Mouse (Mus musculus): Measurements from ENCODE around the gene Hspa8. TPM values are rescaled to one million over a fixed set of nuclear protein-coding genes. Genes with fewer than 3 reads are reported as not detected.
"Not testable (repeated sequence)": the region's sequence is repeated elsewhere in the genome, so short reads cannot be mapped to it uniquely, and the experiment has no call there.

The Hspa8 gene
- polyA plus RNA-seq, 1 experiment from 2014 or later = 1,787 TPM

DNA sequence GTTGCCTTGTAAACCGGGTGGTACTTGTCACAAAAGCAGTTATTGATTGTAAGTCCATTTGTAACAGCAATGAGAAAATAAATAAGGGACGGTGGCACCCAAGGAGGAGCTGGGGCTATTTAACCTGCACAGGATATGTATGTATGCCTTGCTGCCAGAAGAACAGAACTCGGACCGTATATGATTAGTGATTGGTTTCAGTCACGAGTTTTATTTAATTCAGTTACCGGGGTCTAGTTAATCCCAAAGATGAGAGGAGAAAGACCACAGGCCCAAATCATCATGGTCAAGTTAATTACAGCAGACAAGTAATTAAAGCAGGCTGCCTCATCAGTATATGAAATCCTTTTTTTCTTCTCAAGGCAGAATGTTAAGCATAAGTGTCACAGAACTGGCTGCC lies 15.3 kb upstream of the Hspa8 start:
- H3K4me3 ChIP-seq = no peak overlapping the region
- peaks cover 12% of the 10 kb centered on the region for H3K36me3 ChIP-seq
- no peaks in the 10 kb centered on the region for H3K9me3 ChIP-seq
- no peak overlapping the region for H3K4me2 ChIP-seq
- peaks cover 35% of the 10 kb centered on the region for H3K4me1 ChIP-seq
- no peaks in the 10 kb centered on the region for H3K27me3 ChIP-seq (replicated peaks)
- 77% methylated on average over 6 of the region's 6 CpGs for WGBS
- H3K27ac ChIP-seq (replicated peaks) = no peak overlapping the region
- ATAC-seq (ENCODE audit: extremely low read depth, insufficient number of reproducible peaks, low FRiP score, low TSS enrichment) = no peak
- H3K9ac ChIP-seq = no peak overlapping the region

DNA sequence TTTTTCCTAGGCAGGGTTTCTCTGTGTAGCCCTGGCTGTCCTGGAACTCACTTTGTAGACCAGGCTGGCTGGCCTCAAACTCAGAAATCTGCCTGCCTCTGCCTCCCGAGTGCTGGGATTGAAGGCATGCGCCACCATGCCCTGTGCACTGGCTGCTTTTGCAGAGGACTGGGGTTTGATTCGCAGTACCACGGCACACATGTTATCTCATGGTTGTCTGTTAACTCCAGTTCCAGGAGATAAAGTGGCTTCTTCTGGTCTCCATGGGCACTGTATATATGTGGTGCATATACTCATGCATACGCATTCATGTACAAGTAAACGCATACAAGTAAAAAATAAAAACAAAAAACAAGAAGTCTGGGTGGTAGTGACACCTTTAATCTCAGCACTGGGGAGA lies 14.0 kb upstream of the Hspa8 start:
- not testable (repeated sequence) for H3K9me3 ChIP-seq; H3K36me3 ChIP-seq; H3K27me3 ChIP-seq (replicated peaks); H3K4me3 ChIP-seq; ATAC-seq (ENCODE audit: extremely low read depth, insufficient number of reproducible peaks, low FRiP score, low TSS enrichment); H3K4me2 ChIP-seq; H3K27ac ChIP-seq (replicated peaks); H3K9ac ChIP-seq
- 84% methylated on average over 6 of the region's 6 CpGs for WGBS
- H3K4me1 ChIP-seq = peaks cover 24% of the 10 kb centered on the region

DNA sequence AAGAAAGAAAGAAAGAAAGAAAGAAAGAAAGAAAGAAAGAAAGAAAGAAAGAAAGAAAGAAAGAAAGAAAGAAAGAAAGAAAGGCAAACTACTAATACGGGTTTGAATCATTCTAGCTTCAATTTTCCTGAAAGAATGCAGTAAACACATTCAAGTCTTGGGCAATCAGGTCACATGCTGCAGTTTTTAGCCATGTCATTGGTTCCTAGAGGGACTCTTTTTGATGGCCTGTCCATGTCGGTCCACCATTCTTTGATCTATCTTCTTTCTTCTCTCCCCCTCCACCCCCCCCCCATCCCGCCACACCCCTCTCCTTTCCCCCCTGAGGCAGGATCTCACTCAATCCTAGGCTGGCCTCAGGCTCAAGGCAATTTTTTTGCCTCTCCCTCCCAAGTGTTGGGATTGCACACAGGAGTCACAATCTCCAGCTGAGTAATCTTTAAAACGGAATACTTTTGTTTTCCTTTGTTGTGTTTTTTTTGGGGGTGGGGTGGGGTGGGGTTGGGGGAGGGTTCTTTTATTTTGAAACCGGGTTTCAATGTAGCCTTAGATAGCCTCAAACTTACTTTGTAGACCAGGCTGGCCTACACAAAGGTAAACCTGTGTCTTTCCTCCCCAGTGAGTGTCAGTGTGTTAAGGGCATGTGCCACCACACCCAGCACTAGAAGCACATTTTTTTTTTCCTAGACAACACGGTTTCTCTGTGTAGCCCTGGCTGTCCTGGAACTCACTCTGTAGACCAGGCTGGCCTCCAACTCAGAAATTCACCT lies 8.7 kb upstream of the Hspa8 start:
- H3K4me1 ChIP-seq = peaks cover 21% of the 10 kb centered on the region
- no peak overlapping the region for H3K9ac ChIP-seq
- H3K36me3 ChIP-seq = no peaks in the 10 kb centered on the region
- 63% methylated on average over 6 of the region's 6 CpGs for WGBS
- no peak overlapping the region for H3K4me2 ChIP-seq
- no peaks in the 10 kb centered on the region for H3K9me3 ChIP-seq
- no peaks in the 10 kb centered on the region for H3K27me3 ChIP-seq (replicated peaks)
- H3K4me3 ChIP-seq = no peak overlapping the region
- no peak for ATAC-seq (ENCODE audit: extremely low read depth, insufficient number of reproducible peaks, low FRiP score, low TSS enrichment)
- no peak overlapping the region for H3K27ac ChIP-seq (replicated peaks)

DNA sequence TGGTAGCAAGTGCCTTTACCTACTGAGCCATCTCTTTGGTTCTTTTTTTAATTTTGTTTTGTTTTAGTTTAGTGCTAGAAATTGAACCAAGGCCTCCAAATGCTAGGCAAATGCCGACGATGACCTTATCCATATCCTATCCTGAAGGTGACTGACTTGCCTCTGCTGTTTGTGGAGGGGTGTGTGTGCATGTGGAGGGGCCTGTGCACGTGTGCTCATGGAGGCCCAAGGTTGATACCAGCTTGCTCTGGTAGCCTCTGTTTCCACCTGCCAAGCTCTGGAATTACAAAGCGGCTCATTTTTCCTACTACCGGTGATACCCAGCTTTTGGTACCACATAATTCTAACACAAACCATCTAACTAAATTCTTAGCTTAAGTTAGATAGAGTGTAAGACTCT lies 7.2 kb upstream of the Hspa8 start:
- Histone ChIP-seq H3K4me1 (peaks cover 31% of the 10 kb centered on the region), H3K36me3 (no peaks in the 10 kb centered on the region), H3K4me2 (no peak overlapping the region), H3K27ac (replicated peaks) (no peak overlapping the region), H3K4me3 (no peak overlapping the region), H3K27me3 (replicated peaks) (no peaks in the 10 kb centered on the region), H3K9ac (no peak overlapping the region), H3K9me3 (no peaks in the 10 kb centered on the region)
- WGBS = 87% methylated on average over 5 of the region's 5 CpGs
- no peak for ATAC-seq (ENCODE audit: extremely low read depth, insufficient number of reproducible peaks, low FRiP score, low TSS enrichment)

DNA sequence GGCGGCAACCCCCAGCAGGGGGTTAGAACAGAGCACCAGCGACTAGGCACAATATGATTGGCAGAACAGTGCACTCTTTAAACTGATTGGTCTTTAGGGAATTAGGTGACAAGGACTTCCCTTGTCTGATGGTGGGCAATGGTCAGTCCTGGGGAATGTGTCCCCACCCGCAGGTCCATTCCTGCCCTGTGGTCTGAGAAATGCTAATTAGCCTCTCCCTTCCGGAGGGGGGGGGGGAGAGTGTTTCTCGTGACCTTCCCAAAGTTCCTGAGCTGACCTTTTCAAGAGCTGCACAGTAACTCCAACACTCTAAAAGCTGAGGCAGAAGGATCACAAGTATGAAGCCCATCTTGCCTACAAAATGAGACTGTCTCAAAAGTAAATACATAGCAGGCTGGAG lies 6.5 kb upstream of the Hspa8 start:
- no peak overlapping the region for H3K9ac ChIP-seq
- no peak overlapping the region for H3K27ac ChIP-seq (replicated peaks)
- ATAC-seq (ENCODE audit: extremely low read depth, insufficient number of reproducible peaks, low FRiP score, low TSS enrichment) = no peak
- no peak overlapping the region for H3K4me3 ChIP-seq
- no peaks in the 10 kb centered on the region for H3K36me3 ChIP-seq
- 38% methylated on average over 5 of the region's 5 CpGs for WGBS
- peaks cover 37% of the 10 kb centered on the region for H3K4me1 ChIP-seq
- no peaks in the 10 kb centered on the region for H3K9me3 ChIP-seq
- no peaks in the 10 kb centered on the region for H3K27me3 ChIP-seq (replicated peaks)
- H3K4me2 ChIP-seq = no peak overlapping the region

DNA sequence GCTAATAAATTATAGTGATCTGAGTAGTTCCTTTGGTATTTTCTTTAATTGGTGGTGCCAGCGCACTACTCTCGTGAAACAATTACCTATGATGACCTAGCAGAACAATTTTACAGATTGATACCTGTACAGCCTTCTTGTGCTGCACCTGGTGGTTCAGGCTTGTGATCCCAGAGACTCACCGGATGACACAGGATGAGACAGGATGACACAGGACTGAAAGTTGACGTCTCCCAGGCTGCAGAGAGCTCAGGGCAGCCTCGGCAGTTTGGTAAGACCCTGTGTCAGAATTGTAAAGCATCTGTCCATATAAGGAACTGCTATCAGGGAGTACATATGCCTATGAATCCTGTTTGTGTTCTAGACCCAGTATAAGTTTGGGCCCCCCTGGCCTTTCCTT lies 5.9 kb upstream of the Hspa8 start:
- Histone ChIP-seq H3K27me3 (replicated peaks) (no peaks in the 10 kb centered on the region), H3K4me1 (peaks cover 43% of the 10 kb centered on the region), H3K9me3 (no peaks in the 10 kb centered on the region), H3K27ac (replicated peaks) (no peak overlapping the region), H3K4me2 (no peak overlapping the region), H3K9ac (no peak overlapping the region), H3K36me3 (no peaks in the 10 kb centered on the region), H3K4me3 (no peak overlapping the region)
- 57% methylated on average over 5 of the region's 5 CpGs for WGBS
- no peak for ATAC-seq (ENCODE audit: extremely low read depth, insufficient number of reproducible peaks, low FRiP score, low TSS enrichment)

DNA sequence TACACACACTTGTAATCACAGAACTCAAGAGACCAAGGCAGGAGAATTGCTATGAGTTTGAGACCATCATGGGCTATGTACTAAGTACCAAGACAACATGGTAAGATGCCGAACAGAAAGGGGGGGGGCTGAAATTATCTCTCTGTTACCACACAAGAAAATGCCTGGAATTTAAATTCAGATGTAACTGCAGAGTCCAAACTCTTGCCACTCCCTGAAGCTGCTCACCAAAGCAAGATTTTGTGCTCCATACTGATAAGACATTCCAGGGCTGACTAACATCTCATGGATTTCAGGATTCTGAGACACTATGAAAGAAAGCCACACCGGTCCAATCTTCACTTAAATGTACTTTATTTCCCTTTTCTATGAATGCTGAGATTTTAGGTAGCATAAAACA lies 5.2 kb upstream of the Hspa8 start:
- peak overlapping the region; percentile 70 for H3K27ac ChIP-seq (replicated peaks)
- 33% methylated on average over 2 of the region's 2 CpGs for WGBS
- H3K4me2 ChIP-seq = no peak overlapping the region
- no peak overlapping the region for H3K9ac ChIP-seq
- no peaks in the 10 kb centered on the region for H3K27me3 ChIP-seq (replicated peaks)
- H3K9me3 ChIP-seq = no peaks in the 10 kb centered on the region
- H3K4me3 ChIP-seq = no peak overlapping the region
- H3K36me3 ChIP-seq = no peaks in the 10 kb centered on the region
- no peak for ATAC-seq (ENCODE audit: extremely low read depth, insufficient number of reproducible peaks, low FRiP score, low TSS enrichment)
- peaks cover 43% of the 10 kb centered on the region for H3K4me1 ChIP-seq

DNA sequence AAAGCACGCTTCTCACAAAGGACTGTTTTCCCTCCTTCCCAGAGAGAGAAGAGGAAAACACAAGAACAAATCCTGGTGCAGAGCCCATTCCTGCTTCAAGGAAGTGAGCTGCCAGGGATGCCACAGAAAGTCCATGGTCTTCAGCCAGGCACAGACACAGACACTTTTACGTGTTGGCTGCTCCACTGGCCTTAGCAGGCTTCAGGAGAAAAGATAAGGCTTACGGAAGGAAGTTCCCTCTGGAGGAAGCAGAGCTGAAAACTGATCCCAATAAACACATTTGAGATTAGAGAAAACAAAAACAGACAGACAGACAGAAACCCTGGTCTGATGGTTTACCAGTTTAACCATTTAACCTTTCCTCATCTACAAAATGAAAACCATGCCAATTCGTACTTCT lies 4.7 kb upstream of the Hspa8 start:
- peaks cover 43% of the 10 kb centered on the region for H3K4me1 ChIP-seq
- no peak overlapping the region for H3K4me3 ChIP-seq
- no peaks in the 10 kb centered on the region for H3K9me3 ChIP-seq
- no peak overlapping the region for H3K9ac ChIP-seq
- no peak for ATAC-seq (ENCODE audit: extremely low read depth, insufficient number of reproducible peaks, low FRiP score, low TSS enrichment)
- H3K4me2 ChIP-seq = no peak overlapping the region
- no peaks in the 10 kb centered on the region for H3K27me3 ChIP-seq (replicated peaks)
- peak overlapping the region; percentile 70 for H3K27ac ChIP-seq (replicated peaks)
- WGBS = 31% methylated on average over 4 of the region's 4 CpGs
- no peaks in the 10 kb centered on the region for H3K36me3 ChIP-seq

DNA sequence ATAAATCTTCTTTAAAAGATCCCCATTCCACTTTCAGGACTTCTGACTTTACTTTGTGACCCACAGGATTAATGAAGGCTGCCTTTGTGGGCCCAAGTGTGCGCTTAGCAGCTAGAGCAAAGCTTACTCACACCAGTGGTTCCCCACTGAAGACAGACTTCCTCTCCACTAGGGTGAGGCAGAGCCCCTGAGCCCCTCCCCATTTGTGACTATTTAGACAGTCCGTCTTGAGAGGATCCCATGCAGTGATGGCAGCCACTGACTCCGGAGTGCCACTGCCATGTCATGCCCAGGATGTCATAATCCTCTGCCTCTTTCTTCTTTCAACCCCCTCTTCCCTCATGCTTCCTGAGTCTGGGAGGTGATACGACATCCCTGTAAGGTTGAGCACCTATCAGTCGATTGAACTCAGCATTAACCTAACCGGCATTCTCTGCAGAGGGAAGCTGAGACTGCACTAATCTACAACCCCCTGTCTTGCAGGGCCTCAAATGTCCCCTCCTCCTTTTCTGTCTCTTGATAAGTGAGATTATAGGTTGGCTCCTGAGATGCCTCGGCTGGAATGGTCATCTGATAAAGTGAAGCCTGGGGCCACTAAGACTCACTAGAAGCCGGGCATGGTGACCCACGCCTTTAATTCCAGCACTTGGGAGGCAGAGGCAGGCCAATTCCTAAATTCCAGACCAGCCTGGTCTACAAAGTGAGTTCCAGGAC lies 2.4 kb upstream of the Hspa8 start:
- WGBS = 53% methylated on average over 9 of the region's 9 CpGs
- 0 out of 2 replicates have a peak overlapping the region, but pooled peaks have one; percentile 90 for H3K9ac ChIP-seq

DNA sequence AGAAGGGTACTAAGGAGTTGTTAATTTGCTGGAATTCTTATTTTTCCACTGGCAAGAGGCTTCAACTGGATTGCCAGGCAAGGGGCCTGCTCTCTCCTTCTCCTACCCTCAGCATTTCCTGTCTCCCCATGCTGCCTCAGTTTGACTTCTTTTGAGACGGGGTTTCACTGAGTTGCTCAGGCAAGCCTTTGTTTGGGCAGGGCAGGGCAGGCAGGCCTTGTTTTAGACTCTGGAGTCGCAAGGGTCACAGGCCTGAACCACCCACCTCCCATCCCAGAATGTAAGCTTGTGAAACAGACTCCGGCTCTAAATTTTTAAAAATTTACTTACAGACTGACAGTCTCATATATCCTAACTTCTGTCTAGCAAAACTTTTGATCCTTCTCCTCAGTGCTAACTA lies 1.7 kb upstream of the Hspa8 start:
- Histone ChIP-seq H3K36me3 (peaks cover 21% of the 10 kb centered on the region), H3K27ac (replicated peaks) (peak overlapping the region; percentile 98), H3K9me3 (no peaks in the 10 kb centered on the region), H3K4me2 (peak overlapping the region; percentile 74), H3K9ac (peak overlapping the region; percentile 90), H3K27me3 (replicated peaks) (no peaks in the 10 kb centered on the region), H3K4me1 (peaks cover 52% of the 10 kb centered on the region), H3K4me3 (peak overlapping the region; percentile 100)
- no peak for ATAC-seq (ENCODE audit: extremely low read depth, insufficient number of reproducible peaks, low FRiP score, low TSS enrichment)
- 62% methylated on average over 3 of the region's 3 CpGs for WGBS

More for the DNA sequence above, 2.4 kb upstream of the Hspa8 start:
- Histone ChIP-seq H3K4me3 (no peak overlapping the region), H3K27ac (replicated peaks) (peak overlapping the region; percentile 98), H3K4me2 (no peak overlapping the region), H3K36me3 (peaks cover 14% of the 10 kb centered on the region), H3K27me3 (replicated peaks) (no peaks in the 10 kb centered on the region), H3K4me1 (peaks cover 47% of the 10 kb centered on the region), H3K9me3 (no peaks in the 10 kb centered on the region)
- no peak for ATAC-seq (ENCODE audit: extremely low read depth, insufficient number of reproducible peaks, low FRiP score, low TSS enrichment)

DNA sequence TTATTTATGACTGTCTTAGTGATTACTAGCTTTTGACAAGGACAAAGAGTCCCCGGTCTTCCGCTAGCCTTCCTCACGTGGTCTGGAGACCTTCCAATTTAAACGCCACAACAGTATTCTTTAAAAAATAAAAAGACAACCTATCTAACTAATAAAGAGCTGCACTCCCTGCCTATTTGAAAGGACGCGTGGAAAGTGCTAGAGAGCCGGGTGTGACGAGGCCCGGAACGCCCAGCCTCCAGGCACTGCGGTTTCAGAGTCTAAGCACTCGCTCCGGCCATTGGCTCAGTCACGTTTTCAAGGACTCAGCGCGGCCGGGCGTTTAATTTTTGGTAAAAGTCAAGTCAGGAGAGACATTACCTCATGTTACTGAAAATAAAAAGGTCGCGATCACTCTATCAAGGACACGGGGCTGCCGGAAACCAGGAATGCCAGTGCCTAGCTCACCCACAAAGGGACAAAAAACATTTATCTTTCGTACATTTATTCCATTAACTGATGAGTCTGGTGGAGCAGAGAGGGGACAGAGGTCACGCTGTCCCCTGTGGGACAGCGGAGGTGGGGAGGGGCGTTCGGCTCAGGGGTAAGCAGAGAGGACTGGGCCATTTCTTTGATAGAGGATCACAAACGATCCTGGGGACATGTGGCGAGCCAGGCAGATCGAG lies 815 bp upstream of the Hspa8 start:
- H3K9me3 ChIP-seq = no peaks in the 10 kb centered on the region
- H3K27ac ChIP-seq (replicated peaks) = peak overlapping the region; percentile 98
- H3K36me3 ChIP-seq = peaks cover 30% of the 10 kb centered on the region
- 2% methylated on average over 30 of the region's 30 CpGs for WGBS
- peaks cover 54% of the 10 kb centered on the region for H3K4me1 ChIP-seq
- peak overlapping the region; percentile 74 for H3K4me2 ChIP-seq
- no peaks in the 10 kb centered on the region for H3K27me3 ChIP-seq (replicated peaks)
- ATAC-seq (ENCODE audit: extremely low read depth, insufficient number of reproducible peaks, low FRiP score, low TSS enrichment) = peak; percentile 2; the same call in 1 of the 2 replicates
- H3K9ac ChIP-seq = peak overlapping the region; percentile 90
- peak overlapping the region; percentile 100 for H3K4me3 ChIP-seq
